Mouse (Mus musculus) heart, embryonic 16.5 days (tissue): ENCODE data around the gene E330017A01Rik. TPM values are rescaled to one million over a fixed set of nuclear protein-coding genes. Genes with fewer than 3 reads are reported as not detected.

Source experiments
- ATAC-seq: fragments of 200-750 bp; cut with Nextera tagmentation; replicated peaks from 2 replicates; pipeline ENCODE4 v1.8.0; 2017; ENCODE audit warnings: moderate number of reproducible peaks; ENCODE audit not compliant: insufficient read depth, low FRiP score; ENCODE audit errors: extremely low read depth
- H3K27ac ChIP-seq: fragments of 300-500 bp; sonication (generic); 2 replicates; pipeline ENCODE4 v1.5.1; 2014; ENCODE audit warnings: mild to moderate bottlenecking, low read length, control low read depth, moderate library complexity
- H3K27me3 ChIP-seq: fragments of 300-500 bp; sonication (generic); 2 replicates; pipeline ENCODE4 v1.6.1; 2014; ENCODE audit warnings: low read length, mixed read lengths; ENCODE audit not compliant: control insufficient read depth, insufficient read depth
- H3K36me3 ChIP-seq: fragments of 300-500 bp; sonication (generic); 2 replicates; pipeline ENCODE4 v1.6.1; 2014; ENCODE audit not compliant: control insufficient read depth, insufficient read depth
- H3K4me1 ChIP-seq: fragments of 300-500 bp; sonication (generic); 2 replicates; pipeline ENCODE4 v1.6.1; 2014; ENCODE audit warnings: low read length, mixed read lengths; ENCODE audit not compliant: control insufficient read depth, insufficient read depth
- H3K4me2 ChIP-seq: fragments of 300-500 bp; sonication (generic); 2 replicates; pipeline ENCODE4 v1.6.1; 2014; ENCODE audit warnings: low read depth, mild to moderate bottlenecking, control low read depth, low read length
- H3K4me3 ChIP-seq: fragments of 300-500 bp; sonication (generic); 2 replicates; pipeline ENCODE4 v1.5.1; 2014; ENCODE audit warnings: mild to moderate bottlenecking, control low read depth, low read length
- H3K9ac ChIP-seq: fragments of 300-500 bp; sonication (generic); 2 replicates; pipeline ENCODE4 v1.6.1; 2014; ENCODE audit warnings: low read length, control low read depth
- H3K9me3 ChIP-seq: fragments of 300-500 bp; sonication (generic); replicated peaks from 2 replicates; pipeline ENCODE4 v1.6.1; 2016; ENCODE audit warnings: low read length; ENCODE audit not compliant: control insufficient read depth
- WGBS: fragments of 180-500 bp; shearing (Covaris S2); extraction: QIAGEN DNeasy Blood & Tissue Kit; methylation state at CpG from one replicate; pipeline ENCODE4 v1.1.7; 2014; 5-methylcytosine and 5-hydroxymethylcytosine counted together
- polyA plus RNA-seq: library from polyadenylated mRNA; unstranded; fragments of >200 nt; fragmentation: Nextera tagmentation; extraction: Ambion mirVana; gene quantifications from 2 replicates; pipeline ENCODE4 v1.2.1, GENCODE M21; 2015

E330017A01Rik gene
- polyA plus RNA-seq, 1 experiment from 2014 or later, result not detected

GRCm38 (mm10) chr16:58623114-58623513 lies 15.4 kb downstream of the E330017A01Rik start:
- Histone ChIP-seq H3K4me1 (no peaks in the 10 kb centered on the region), H3K9me3 (no peaks in the 10 kb centered on the region), H3K9ac (no peak overlapping the region), H3K27me3 (no peaks in the 10 kb centered on the region), H3K4me2 (no peak overlapping the region), H3K36me3 (no peaks in the 10 kb centered on the region), H3K27ac (no peak overlapping the region), H3K4me3 (no peak overlapping the region)
- 62% methylated on average over 4 of the region's 4 CpGs for whole genome bisulfite sequencing
- no peak for ATAC-seq

- no peaks in the 10 kb centered on the region for H3K27me3 ChIP-seq
- ATAC-seq, result no peak
- no peaks in the 10 kb centered on the region for H3K9me3 ChIP-seq
- H3K4me3 ChIP-seq, result no peak overlapping the region
- H3K4me1 ChIP-seq, result no peaks in the 10 kb centered on the region
- H3K27ac ChIP-seq, result no peak overlapping the region
- 68% methylated on average over 3 of the region's 3 CpGs for WGBS
- no peaks in the 10 kb centered on the region for H3K36me3 ChIP-seq
- H3K4me2 ChIP-seq, result no peak overlapping the region
- H3K9ac ChIP-seq, result no peak overlapping the region
Observed at GRCm38 (mm10) chr16:58622377-58622776, 16.2 kb downstream of the E330017A01Rik start.

GRCm38 (mm10) chr16:58617346-58617745 lies 21.2 kb downstream of the E330017A01Rik start:
- no peaks in the 10 kb centered on the region for H3K9me3 ChIP-seq
- no peak overlapping the region for H3K4me3 ChIP-seq
- no peaks in the 10 kb centered on the region for H3K4me1 ChIP-seq
- no peaks in the 10 kb centered on the region for H3K27me3 ChIP-seq
- H3K27ac ChIP-seq, result no peak overlapping the region
- no peaks in the 10 kb centered on the region for H3K36me3 ChIP-seq
- no peak overlapping the region for H3K9ac ChIP-seq
- no peak for ATAC-seq
- no peak overlapping the region for H3K4me2 ChIP-seq

GRCm38 (mm10) chr16:58616878-58617277 lies 21.7 kb downstream of the E330017A01Rik start, which contains the start of gene Gm813:
Gene Gm813 (minus strand): TSS chr16:58616978.
- Histone ChIP-seq H3K27ac (no peak within 1 kb of the TSS), H3K4me3 (no peak within 1 kb of the TSS), H3K4me2 (no peak within 1 kb of the TSS), H3K9me3 (no peaks in the 10 kb centered on the region), H3K27me3 (no peaks in the 10 kb centered on the region), H3K4me1 (no peaks in the 10 kb centered on the region), H3K36me3 (no peaks in the 10 kb centered on the region), H3K9ac (no peak within 1 kb of the TSS)
- 86% methylated on average over 6 of the region's 6 CpGs for WGBS
- no peak for ATAC-seq

GRCm38 (mm10) chr16:58612969-58613368 lies 25.6 kb downstream of the E330017A01Rik start:
- no peak overlapping the region for H3K4me3 ChIP-seq
- no peaks in the 10 kb centered on the region for H3K4me1 ChIP-seq
- H3K36me3 ChIP-seq, result no peaks in the 10 kb centered on the region
- H3K4me2 ChIP-seq, result no peak overlapping the region
- no peak overlapping the region for H3K9ac ChIP-seq
- no peak overlapping the region for H3K27ac ChIP-seq
- no peak for ATAC-seq
- 75% methylated on average over 3 of the region's 3 CpGs for WGBS
- H3K9me3 ChIP-seq, result no peaks in the 10 kb centered on the region
- H3K27me3 ChIP-seq, result no peaks in the 10 kb centered on the region

GRCm38 (mm10) chr16:58607101-58607500 lies 31.4 kb downstream of the E330017A01Rik start:
- no peak overlapping the region for H3K4me2 ChIP-seq
- 0 out of 2 replicates have a peak, but pooled peaks cover 2% of the 10 kb centered on the region for H3K4me1 ChIP-seq
- no peaks in the 10 kb centered on the region for H3K36me3 ChIP-seq
- no peaks in the 10 kb centered on the region for H3K9me3 ChIP-seq
- WGBS, result 59% methylated on average over 5 of the region's 5 CpGs
- H3K4me3 ChIP-seq, result no peak overlapping the region
- no peak for ATAC-seq
- H3K27me3 ChIP-seq, result no peaks in the 10 kb centered on the region
- H3K9ac ChIP-seq, result no peak overlapping the region
- H3K27ac ChIP-seq, result no peak overlapping the region

GRCm38 (mm10) chr16:58604680-58605079 lies 33.9 kb downstream of the E330017A01Rik start:
- H3K4me2 ChIP-seq, result no peak overlapping the region
- H3K4me3 ChIP-seq, result no peak overlapping the region
- no peak overlapping the region for H3K9ac ChIP-seq
- ATAC-seq, result no peak
- H3K36me3 ChIP-seq, result no peaks in the 10 kb centered on the region
- no peak overlapping the region for H3K27ac ChIP-seq
- H3K4me1 ChIP-seq, result 0 out of 2 replicates have a peak, but pooled peaks cover 2% of the 10 kb centered on the region
- H3K27me3 ChIP-seq, result no peaks in the 10 kb centered on the region
- H3K9me3 ChIP-seq, result no peaks in the 10 kb centered on the region

- Histone ChIP-seq H3K4me1 (0 out of 2 replicates have a peak, but pooled peaks cover 2% of the 10 kb centered on the region), H3K9ac (no peak overlapping the region), H3K27ac (no peak overlapping the region), H3K9me3 (no peaks in the 10 kb centered on the region), H3K36me3 (no peaks in the 10 kb centered on the region), H3K27me3 (no peaks in the 10 kb centered on the region), H3K4me3 (no peak overlapping the region), H3K4me2 (no peak overlapping the region)
- no peak for ATAC-seq
- 63% methylated on average over 2 of the region's 2 CpGs for WGBS
Observed at GRCm38 (mm10) chr16:58603831-58604230, 34.7 kb downstream of the E330017A01Rik start.

- Histone ChIP-seq H3K9ac (no peak overlapping the region), H3K27ac (no peak overlapping the region), H3K4me2 (no peak overlapping the region), H3K27me3 (no peaks in the 10 kb centered on the region), H3K4me1 (no peaks in the 10 kb centered on the region), H3K4me3 (no peak overlapping the region), H3K36me3 (no peaks in the 10 kb centered on the region), H3K9me3 (no peaks in the 10 kb centered on the region)
- ATAC-seq, result no peak
- 85% methylated on average over 6 of the region's 6 CpGs for WGBS
Observed at GRCm38 (mm10) chr16:58600846-58601245, 37.7 kb downstream of the E330017A01Rik start.

GRCm38 (mm10) chr16:58591299-58591698 lies 47.2 kb downstream of the E330017A01Rik start:
- no peaks in the 10 kb centered on the region for H3K36me3 ChIP-seq
- no peaks in the 10 kb centered on the region for H3K4me1 ChIP-seq
- H3K9me3 ChIP-seq, result no peaks in the 10 kb centered on the region
- H3K9ac ChIP-seq, result no peak overlapping the region
- no peak for ATAC-seq
- H3K4me3 ChIP-seq, result no peak overlapping the region
- H3K27me3 ChIP-seq, result no peaks in the 10 kb centered on the region
- H3K27ac ChIP-seq, result no peak overlapping the region
- H3K4me2 ChIP-seq, result no peak overlapping the region
- 73% methylated on average over 3 of the region's 3 CpGs for WGBS
